Mouse (Mus musculus) heart, embryonic 12.5 days (tissue): ENCODE measurements at regions not wholly inside any gene's neighbourhood (a gene's known extent, or its start where the extent isn't known, plus 50 kb on each side); places are given as distances from the start of the nearest gene placed in this dataset.

Experiments used
- ATAC-seq: fragments of 200-750 bp; cut with Nextera tagmentation; 2 replicates; pipeline ENCODE4 v1.8.0; 2017; ENCODE audit warnings: moderate TSS enrichment, moderate library complexity; ENCODE audit not compliant: insufficient number of reproducible peaks, low FRiP score
- H3K27ac ChIP-seq: fragments of 300-500 bp; sonication (generic); 2 replicates; pipeline ENCODE4 v1.5.1; 2016; ENCODE audit warnings: mild to moderate bottlenecking, moderate library complexity; ENCODE audit not compliant: poor library complexity, severe bottlenecking
- H3K27me3 ChIP-seq: fragments of 300-500 bp; sonication (generic); replicated peaks from 2 replicates; pipeline ENCODE4 v1.6.1; 2016; ENCODE audit warnings: mild to moderate bottlenecking, moderate library complexity
- H3K36me3 ChIP-seq: fragments of 300-500 bp; sonication (generic); 2 replicates; pipeline ENCODE4 v1.6.1; 2016; ENCODE audit warnings: mild to moderate bottlenecking, moderate library complexity
- H3K4me1 ChIP-seq: fragments of 300-500 bp; sonication (generic); replicated peaks from 2 replicates; pipeline ENCODE4 v1.6.1; 2016; ENCODE audit warnings: mild to moderate bottlenecking
- H3K4me2 ChIP-seq: fragments of 300-500 bp; sonication (generic); 2 replicates; pipeline ENCODE4 v1.6.1; 2016; ENCODE audit warnings: mild to moderate bottlenecking, moderate library complexity
- H3K4me3 ChIP-seq: fragments of 300-500 bp; sonication (generic); 2 replicates; pipeline ENCODE4 v1.5.1; 2016; ENCODE audit warnings: mild to moderate bottlenecking
- H3K9ac ChIP-seq: fragments of 300-500 bp; sonication (generic); 2 replicates; pipeline ENCODE4 v1.6.1; 2016; ENCODE audit warnings: mild to moderate bottlenecking, moderate library complexity
- H3K9me3 ChIP-seq: fragments of 300-500 bp; sonication (generic); replicated peaks from 2 replicates; pipeline ENCODE4 v1.6.1; 2016; ENCODE audit warnings: mild to moderate bottlenecking, moderate library complexity
- WGBS: fragments of 180-500 bp; shearing (Covaris S2); methylation state at CpG from one replicate; pipeline ENCODE4 v1.1.7; 2016; 5-methylcytosine and 5-hydroxymethylcytosine counted together

- no peak for ATAC-seq
- 80% methylated on average over 8 of the region's 8 CpGs for WGBS
- Histone ChIP-seq H3K27me3 (no peaks in the 10 kb centered on the region), H3K4me3 (no peak overlapping the region), H3K9me3 (no peaks in the 10 kb centered on the region), H3K27ac (no peak overlapping the region), H3K4me1 (no peaks in the 10 kb centered on the region), H3K9ac (no peak overlapping the region), H3K4me2 (no peak overlapping the region), H3K36me3 (no peaks in the 10 kb centered on the region)
Measured at GRCm38 (mm10) chr10:124320191-124321110, 1056.7 kb downstream of the Fam19a2 start.

DNA sequence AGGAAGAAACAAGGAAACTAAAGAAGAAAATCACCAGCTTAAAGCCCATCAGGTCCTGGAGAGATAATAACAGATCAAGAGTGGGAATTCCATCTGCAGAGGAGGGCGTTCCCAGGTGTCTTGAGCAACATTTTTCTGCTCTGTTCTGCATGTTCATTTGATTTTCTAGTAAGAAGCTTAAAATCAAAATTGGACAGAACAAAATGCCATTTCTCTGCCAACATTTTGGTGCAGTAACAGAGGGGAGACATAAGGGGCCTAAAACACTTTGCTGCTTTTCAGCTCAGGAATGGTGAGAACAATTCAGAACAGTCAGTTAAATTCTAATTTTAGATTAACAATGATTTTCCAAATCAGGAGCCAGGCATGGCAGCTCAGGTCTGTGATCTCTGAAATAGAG, 1056.8 kb downstream of the Slc16a7 start:
- WGBS, result 75% methylated on average over 1 of the region's 1 CpGs
- Histone ChIP-seq H3K9me3 (no peaks in the 10 kb centered on the region), H3K4me1 (no peaks in the 10 kb centered on the region), H3K27ac (no peak overlapping the region), H3K4me3 (no peak overlapping the region), H3K36me3 (no peaks in the 10 kb centered on the region), H3K27me3 (no peaks in the 10 kb centered on the region), H3K9ac (no peak overlapping the region), H3K4me2 (no peak overlapping the region)
- ATAC-seq, result no peak

DNA sequence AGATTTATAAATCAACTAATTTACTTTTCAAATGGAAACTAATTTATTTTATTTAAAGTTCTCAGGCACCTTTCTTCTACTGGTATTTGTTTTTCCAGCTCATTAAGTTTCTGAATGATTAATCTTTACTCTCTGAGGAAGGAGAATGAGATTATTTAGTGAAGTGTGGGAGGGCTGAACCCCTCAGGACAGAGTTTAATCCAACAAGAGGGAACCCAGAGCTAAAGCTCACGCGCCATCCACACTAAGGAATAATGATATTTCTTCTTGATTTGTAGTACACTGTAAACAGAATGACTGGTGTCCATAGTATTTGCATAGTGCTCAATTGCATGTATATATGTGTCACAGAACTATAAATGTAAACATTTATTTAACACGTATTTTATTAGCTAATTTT, 1050.3 kb downstream of the Slc16a7 start:
- no peak overlapping the region for H3K4me3 ChIP-seq
- ATAC-seq, result no peak
- no peak overlapping the region for H3K4me2 ChIP-seq
- H3K9ac ChIP-seq, result no peak overlapping the region
- no peaks in the 10 kb centered on the region for H3K4me1 ChIP-seq
- H3K9me3 ChIP-seq, result no peaks in the 10 kb centered on the region
- WGBS, result 78% methylated on average over 3 of the region's 3 CpGs
- H3K36me3 ChIP-seq, result no peaks in the 10 kb centered on the region
- no peaks in the 10 kb centered on the region for H3K27me3 ChIP-seq
- H3K27ac ChIP-seq, result no peak overlapping the region

DNA sequence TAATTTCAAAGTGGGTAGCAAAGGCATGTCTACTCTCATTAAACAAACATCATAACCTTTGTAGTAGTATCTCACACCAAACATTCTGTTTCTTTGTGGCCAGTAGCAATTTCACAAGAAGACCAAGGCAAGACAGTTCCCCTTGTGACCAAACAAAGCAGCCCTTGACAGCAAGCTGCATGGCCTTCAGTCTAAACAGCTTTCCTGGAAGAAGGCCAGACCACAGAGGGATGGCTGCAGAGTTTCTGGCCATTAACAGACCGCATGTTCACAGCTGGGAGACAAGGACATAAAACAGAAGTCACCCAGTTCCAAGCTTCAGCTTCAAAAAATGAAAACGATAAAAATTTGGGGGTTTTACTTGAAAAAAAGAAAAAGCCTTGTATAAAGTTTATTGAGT, 1040.0 kb downstream of the Slc16a7 start:
- Histone ChIP-seq H3K4me2 (no peak overlapping the region), H3K27ac (no peak overlapping the region), H3K4me3 (no peak overlapping the region), H3K9ac (no peak overlapping the region), H3K4me1 (no peaks in the 10 kb centered on the region), H3K9me3 (no peaks in the 10 kb centered on the region), H3K36me3 (no peaks in the 10 kb centered on the region), H3K27me3 (no peaks in the 10 kb centered on the region)
- 38% methylated on average over 2 of the region's 2 CpGs for WGBS
- no peak for ATAC-seq

DNA sequence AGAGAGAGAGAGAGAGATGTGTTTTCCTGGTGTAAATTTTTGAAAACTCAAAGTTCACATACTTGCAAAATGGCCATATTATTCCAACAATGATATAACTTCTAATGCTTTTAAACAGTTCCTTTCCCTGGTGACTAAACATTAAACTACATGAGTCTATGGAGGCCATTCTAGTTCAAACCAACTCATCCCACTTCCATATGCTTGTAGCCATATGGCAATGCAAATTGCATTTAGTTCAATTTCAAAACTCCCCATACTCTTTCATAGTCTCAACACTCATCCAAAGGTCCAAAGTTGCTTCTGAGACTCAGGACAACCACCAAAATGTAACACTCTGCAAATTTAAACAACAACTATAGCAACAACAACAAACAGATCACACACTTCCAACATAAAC, 1026.5 kb downstream of the Slc16a7 start:
- no peak overlapping the region for H3K27ac ChIP-seq
- no peaks in the 10 kb centered on the region for H3K9me3 ChIP-seq
- ATAC-seq, result no peak
- H3K27me3 ChIP-seq, result no peaks in the 10 kb centered on the region
- H3K4me2 ChIP-seq, result no peak overlapping the region
- H3K4me3 ChIP-seq, result no peak overlapping the region
- no peak overlapping the region for H3K9ac ChIP-seq
- H3K36me3 ChIP-seq, result no peaks in the 10 kb centered on the region
- H3K4me1 ChIP-seq, result no peaks in the 10 kb centered on the region

- ATAC-seq, result no peak
- H3K36me3 ChIP-seq, result no peaks in the 10 kb centered on the region
- no peak overlapping the region for H3K4me3 ChIP-seq
- no peak overlapping the region for H3K4me2 ChIP-seq
- WGBS, result 23% methylated on average over 2 of the region's 2 CpGs
- H3K27me3 ChIP-seq, result no peaks in the 10 kb centered on the region
- H3K9me3 ChIP-seq, result 0 out of 2 replicates have a peak, but pooled peaks cover 2% of the 10 kb centered on the region
- H3K9ac ChIP-seq, result no peak overlapping the region
- no peaks in the 10 kb centered on the region for H3K4me1 ChIP-seq
- no peak overlapping the region for H3K27ac ChIP-seq
Measured at GRCm38 (mm10) chr10:124370994-124371393, 1018.3 kb downstream of the Slc16a7 start.

DNA sequence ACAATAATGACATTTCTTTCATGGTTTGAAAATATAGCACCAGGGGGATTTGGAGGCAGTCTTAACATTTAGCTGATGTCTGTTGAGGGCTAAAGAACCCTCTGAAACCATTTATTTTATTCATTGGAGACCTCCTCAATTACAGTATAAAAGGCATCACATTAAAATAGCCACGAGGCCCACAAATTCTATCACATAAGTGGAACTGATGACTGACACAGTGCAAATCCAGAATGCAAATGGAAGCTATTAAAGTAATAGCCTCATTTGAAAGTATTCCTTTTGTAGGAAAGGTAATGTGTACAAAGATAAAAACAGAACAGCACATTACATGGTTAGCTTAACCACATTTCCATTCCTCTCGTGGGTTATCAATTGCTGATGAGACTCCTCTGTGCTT, 986.6 kb downstream of the Slc16a7 start:
- no peak overlapping the region for H3K9ac ChIP-seq
- H3K27ac ChIP-seq, result no peak overlapping the region
- no peak overlapping the region for H3K4me3 ChIP-seq
- no peaks in the 10 kb centered on the region for H3K9me3 ChIP-seq
- H3K4me1 ChIP-seq, result no peaks in the 10 kb centered on the region
- no peak overlapping the region for H3K4me2 ChIP-seq
- no peak for ATAC-seq
- no peaks in the 10 kb centered on the region for H3K36me3 ChIP-seq
- 64% methylated on average over 2 of the region's 2 CpGs for WGBS
- no peaks in the 10 kb centered on the region for H3K27me3 ChIP-seq

GRCm38 (mm10) chr10:124409633-124410032, 979.6 kb downstream of the Slc16a7 start:
- ATAC-seq, result no peak
- H3K4me1 ChIP-seq, result no peaks in the 10 kb centered on the region
- no peaks in the 10 kb centered on the region for H3K9me3 ChIP-seq
- WGBS, result 55% methylated on average over 2 of the region's 2 CpGs
- H3K36me3 ChIP-seq, result no peaks in the 10 kb centered on the region
- H3K27me3 ChIP-seq, result no peaks in the 10 kb centered on the region
- H3K27ac ChIP-seq, result no peak overlapping the region
- H3K9ac ChIP-seq, result no peak overlapping the region
- H3K4me3 ChIP-seq, result no peak overlapping the region
- H3K4me2 ChIP-seq, result no peak overlapping the region

DNA sequence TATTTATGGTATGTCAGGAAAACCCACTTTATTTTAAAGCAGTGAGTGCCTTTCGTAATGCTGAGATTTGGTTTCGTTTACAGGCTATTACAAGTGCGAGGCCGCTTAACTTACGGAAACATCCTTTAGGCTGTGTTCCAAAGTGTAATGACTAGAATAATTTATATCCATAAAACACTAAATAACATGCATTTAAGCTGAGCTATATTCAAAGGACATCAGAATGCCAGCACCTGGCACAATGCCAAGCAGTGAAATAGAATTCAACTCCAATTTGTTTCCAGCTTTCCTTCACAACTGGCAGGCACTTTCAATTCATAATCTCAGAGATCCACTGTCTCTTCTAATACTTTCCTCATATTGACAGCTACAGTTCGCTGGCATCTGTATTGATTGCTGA, 972.7 kb downstream of the Slc16a7 start:
- H3K9me3 ChIP-seq, result no peaks in the 10 kb centered on the region
- no peak overlapping the region for H3K9ac ChIP-seq
- no peak overlapping the region for H3K27ac ChIP-seq
- no peak overlapping the region for H3K4me3 ChIP-seq
- H3K36me3 ChIP-seq, result no peaks in the 10 kb centered on the region
- no peak overlapping the region for H3K4me2 ChIP-seq
- no peaks in the 10 kb centered on the region for H3K27me3 ChIP-seq
- no peaks in the 10 kb centered on the region for H3K4me1 ChIP-seq
- no peak for ATAC-seq
- 85% methylated on average over 6 of the region's 6 CpGs for WGBS

DNA sequence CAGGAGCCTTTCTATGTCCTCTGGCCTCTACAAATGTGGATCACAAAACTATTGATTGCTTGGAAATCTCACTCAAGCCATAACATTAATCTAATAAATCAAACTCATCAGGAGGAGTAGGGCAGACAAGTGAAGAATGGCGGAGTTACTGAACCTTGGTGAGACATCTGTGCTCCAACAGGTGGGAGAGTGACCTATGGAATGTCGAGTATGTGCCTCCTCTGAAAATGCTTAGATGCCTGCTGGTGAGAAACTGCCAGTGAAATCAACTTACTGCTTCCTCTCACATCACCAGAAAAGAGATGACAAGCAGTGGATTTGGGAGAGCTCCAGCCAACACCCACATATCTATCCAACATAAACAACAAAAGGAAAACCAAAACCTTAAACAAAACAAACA, 965.8 kb downstream of the Slc16a7 start:
- H3K4me2 ChIP-seq, result no peak overlapping the region
- H3K27me3 ChIP-seq, result no peaks in the 10 kb centered on the region
- 25% methylated on average over 2 of the region's 2 CpGs for WGBS
- no peak overlapping the region for H3K9ac ChIP-seq
- no peak for ATAC-seq
- no peaks in the 10 kb centered on the region for H3K9me3 ChIP-seq
- H3K4me1 ChIP-seq, result no peaks in the 10 kb centered on the region
- H3K36me3 ChIP-seq, result no peaks in the 10 kb centered on the region
- H3K27ac ChIP-seq, result no peak overlapping the region
- no peak overlapping the region for H3K4me3 ChIP-seq
